Mouse (Mus musculus) c-Kit-positive CD71-positive TER-119-positive erythroid progenitor cells, embryonic 14.5 days (primary cell): ENCODE results near the gene Dnajb6.
"Not testable (repeated sequence)": the region's sequence is repeated elsewhere in the genome, so short reads cannot be mapped to it uniquely, and the experiment has no call there.

ENCODE experiments used
- DNase-seq: peaks from one replicate; pipeline ENCODE4 v3.0.0-alpha.2; 2013; ENCODE audit warnings: low spot score

Gene Dnajb6

GRCm38 (mm10) chr5:29770935-29771334 is 35.4 kb downstream of the Dnajb6 start:
- DNase-seq, result peak; percentile 6

- no peak for DNase-seq
Measured at GRCm38 (mm10) chr5:29772038-29772437, 36.5 kb downstream of the Dnajb6 start.

DNA sequence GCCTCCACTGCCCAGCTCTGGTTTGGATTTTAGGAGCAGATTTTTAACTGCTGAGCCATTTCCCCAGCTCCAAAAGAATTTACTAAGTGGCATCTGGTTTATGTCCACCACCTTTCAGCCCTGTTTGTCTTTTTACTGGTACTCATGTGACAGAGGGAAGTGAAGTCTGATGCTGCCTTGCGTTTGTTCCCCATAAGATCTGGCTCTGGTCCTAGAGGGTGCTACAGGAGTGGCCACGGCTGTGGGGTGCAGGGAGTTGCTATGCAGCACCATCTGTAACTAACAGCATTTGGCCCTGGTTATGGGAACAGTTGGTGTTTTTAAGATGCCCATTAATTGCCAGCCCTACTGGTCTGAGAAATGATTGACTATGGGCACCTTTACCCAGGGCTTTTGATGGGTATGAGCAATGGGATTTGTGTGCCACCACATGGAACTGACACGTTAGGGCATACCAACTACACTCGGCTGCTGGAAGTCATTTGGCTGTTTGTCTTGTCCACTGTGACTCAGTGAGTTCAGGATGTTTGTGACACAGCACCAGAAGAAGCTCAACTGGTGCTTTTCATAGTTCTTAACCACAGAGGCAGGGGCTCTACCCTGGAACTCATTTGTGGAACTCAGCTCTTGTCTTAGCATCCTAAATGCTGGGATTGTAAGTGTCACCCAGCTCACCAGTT is 37.3 kb downstream of the Dnajb6 start:
- no peak for DNase-seq

GRCm38 (mm10) chr5:29773460-29774150 is 38.1 kb downstream of the Dnajb6 start:
- DNase-seq, result no peak

DNA sequence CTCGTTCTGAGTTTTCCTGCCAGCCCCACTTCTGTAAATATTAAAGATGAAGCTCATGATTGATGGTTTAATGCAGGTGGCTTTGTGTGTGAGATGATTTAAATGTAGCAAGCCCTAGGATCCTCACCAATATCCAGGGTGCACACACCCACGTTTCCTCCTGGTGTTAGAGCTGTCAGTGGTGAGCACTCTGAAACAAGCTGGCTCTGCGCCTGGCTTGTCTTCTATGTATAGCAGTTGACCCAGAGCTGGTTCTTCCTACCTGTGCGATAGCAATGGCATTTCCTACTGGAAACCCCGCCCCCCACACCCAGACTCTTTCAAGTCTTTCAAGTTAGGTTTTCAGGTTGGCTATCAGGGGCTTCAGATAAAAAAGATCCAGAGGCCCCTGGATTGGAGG is 39.9 kb downstream of the Dnajb6 start:
- DNase-seq, result no peak

- DNase-seq, result no peak
Measured at GRCm38 (mm10) chr5:29778029-29778428, 42.5 kb downstream of the Dnajb6 start.

DNA sequence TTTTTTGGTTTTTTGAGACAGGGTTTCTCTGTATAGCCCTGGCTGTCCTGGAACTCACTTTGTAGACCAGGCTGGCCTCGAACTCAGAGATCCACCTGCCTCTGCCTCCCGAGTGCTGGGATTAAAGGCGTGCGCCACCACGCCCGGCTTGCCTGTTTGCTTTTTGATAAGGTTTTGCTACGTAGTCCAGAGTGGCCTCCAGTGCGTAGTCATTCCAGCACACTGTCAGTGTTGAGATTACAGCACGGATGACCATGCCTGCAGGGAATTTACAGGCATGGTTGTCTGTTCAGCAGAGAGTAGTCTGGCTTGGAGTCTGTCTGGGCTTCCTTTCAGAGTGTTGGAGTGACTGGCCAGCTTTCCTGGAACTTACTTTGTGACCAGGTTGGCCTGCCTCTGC is 44.2 kb downstream of the Dnajb6 start:
- DNase-seq, result peak; percentile 6

GRCm38 (mm10) chr5:29782261-29782660 is 46.8 kb downstream of the Dnajb6 start:
- DNase-seq, result no peak

GRCm38 (mm10) chr5:29784906-29785305 is 49.4 kb downstream of the Dnajb6 start:
- not testable (repeated sequence) for DNase-seq

- DNase-seq, result not testable (repeated sequence)
Measured at GRCm38 (mm10) chr5:29785953-29786352, 50.5 kb downstream of the Dnajb6 start.

- DNase-seq, result not testable (repeated sequence)
Measured at GRCm38 (mm10) chr5:29794933-29795332, 59.4 kb downstream of the Dnajb6 start.

DNA sequence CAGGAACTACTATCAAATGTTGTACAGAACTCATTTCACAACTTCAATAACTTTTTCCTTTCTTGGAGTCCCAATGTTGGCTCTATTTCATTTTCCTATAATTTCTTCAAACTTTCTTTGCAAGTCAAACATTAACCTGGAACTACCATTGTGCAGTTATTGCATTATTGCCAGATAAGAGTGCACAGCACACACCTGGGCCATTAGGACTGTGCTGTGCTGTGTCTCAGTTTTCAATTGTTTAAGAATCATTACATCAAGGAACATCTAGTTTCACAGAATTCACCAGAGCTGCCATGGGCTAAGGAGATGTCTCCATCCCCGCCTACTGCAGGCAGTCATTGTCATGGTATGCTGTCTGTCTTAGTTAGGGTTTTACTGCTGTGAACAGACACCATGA is 73.5 kb downstream of the Dnajb6 start:
- no peak for DNase-seq

- not testable (repeated sequence) for DNase-seq
Measured at GRCm38 (mm10) chr5:29811377-29811921, 76.0 kb downstream of the Dnajb6 start.

DNA sequence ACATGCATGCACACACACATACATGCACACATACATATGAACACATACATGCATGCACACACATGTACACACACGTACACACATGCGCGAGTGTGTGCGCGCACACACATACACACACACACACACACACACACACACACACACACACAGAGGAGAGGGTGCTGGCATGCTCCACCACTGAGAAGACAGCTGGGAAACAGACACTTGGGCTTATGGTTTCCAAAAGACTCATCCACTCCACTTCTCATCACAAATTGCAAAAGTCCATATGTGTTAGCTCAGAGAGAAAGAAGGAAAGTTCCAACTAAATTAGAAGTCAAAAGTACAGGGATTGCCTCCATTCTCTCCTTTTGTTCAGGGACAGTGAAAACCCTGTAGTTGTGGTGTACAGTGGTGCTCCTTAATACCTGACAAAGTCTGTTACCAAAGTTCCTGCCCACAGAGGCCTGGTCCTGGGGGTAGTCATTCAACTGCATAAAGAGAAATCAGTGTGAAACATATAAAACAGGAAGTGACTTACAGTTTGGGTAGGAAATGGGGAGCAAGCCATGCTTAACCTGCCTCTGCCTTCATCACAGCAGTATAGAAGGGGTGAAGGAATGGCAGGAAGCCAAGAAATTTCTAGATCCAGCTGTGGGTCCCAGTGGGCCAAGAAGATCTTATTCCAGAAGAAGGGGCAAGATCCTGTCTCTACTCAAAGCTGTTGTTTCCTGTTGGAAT is 81.2 kb downstream of the Dnajb6 start:
- no peak for DNase-seq

GRCm38 (mm10) chr5:29817400-29817799 is 81.9 kb downstream of the Dnajb6 start:
- no peak for DNase-seq

DNA sequence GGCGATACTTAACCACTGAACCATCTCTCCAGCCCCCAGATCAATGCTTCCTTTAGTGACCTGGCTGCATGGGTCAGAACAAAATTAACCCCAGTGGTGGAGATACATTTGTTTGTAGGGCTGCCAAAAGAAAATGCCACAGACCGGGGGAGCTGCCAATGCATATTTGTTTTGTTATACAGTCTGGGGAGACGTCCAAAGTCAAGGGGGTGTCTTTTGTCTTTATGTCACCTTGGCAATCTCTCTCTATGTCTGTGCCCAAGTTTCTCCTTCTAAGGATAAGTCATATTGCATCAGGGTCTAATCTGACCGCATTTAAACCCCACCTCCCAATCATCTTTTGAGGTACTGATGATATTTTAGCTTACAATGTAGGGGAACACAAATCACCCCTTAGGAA is 82.8 kb downstream of the Dnajb6 start:
- DNase-seq, result no peak

GRCm38 (mm10) chr5:29824796-29825195 is 89.3 kb downstream of the Dnajb6 start:
- peak; percentile 15 for DNase-seq

- DNase-seq, result no peak
Measured at GRCm38 (mm10) chr5:29826780-29827179, 91.3 kb downstream of the Dnajb6 start.

DNA sequence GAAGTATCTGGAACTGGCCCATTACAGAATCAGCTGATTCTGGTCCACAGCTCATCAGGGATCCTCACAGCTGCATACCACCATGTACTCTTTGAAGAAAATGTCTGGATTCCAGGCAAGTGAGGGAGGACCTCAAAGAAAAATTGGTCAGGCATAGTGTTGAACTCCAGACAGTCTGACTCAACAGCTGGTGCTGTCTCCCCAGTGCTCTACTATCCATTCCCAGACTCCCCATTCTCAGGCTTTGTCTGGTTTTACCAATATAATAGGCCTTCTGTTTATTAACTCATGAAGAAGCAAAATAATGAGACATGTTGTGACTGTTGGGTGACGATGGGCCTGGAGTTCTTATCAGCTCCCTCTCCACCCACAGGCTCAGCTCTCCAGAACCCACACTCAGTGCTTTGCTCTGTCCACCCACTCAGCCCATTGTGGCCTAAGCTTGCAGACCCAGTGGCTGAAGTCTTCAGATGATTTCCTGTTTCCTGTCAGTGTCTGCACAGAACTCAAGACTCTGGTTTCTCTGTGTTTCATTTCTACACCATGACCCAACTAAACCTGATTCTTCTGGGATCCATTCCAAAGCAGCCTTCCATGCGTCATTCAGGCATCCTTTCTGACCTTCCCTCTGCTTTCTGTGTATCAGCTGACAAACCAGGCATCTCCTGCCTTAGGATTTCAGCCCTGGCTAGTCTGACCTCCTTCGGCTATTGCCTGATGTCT is 107.1 kb downstream of the Dnajb6 start:
- DNase-seq, result no peak

DNA sequence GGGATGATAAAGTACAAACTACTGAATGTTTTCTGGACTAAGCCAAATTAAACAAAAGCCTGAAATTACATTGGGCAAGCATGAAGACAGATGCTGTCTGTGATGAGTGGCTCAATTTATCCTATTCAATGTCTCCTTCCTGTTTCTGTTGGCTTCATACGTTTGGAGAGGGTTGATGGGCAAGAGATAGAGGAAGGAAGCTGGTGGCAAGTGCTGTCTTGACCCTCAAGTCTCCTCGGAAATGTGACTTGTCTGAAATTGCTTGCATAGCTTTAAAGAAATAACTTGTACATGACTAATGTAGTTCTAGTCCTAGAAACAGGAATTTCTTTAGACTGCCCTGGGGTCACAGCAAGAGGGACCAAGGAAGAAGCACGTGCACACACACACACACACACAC is 109.5 kb downstream of the Dnajb6 start:
- DNase-seq, result no peak

GRCm38 (mm10) chr5:29847494-29847893 is 112.0 kb downstream of the Dnajb6 start:
- DNase-seq, result no peak

- DNase-seq, result no peak
Measured at GRCm38 (mm10) chr5:29848091-29848490, 112.6 kb downstream of the Dnajb6 start.
